Mouse (Mus musculus): ENCODE results near the gene Gns.

- TF ChIP-seq POLR2A (IDR thresholded peaks at IDR 0.05; ENCODE audit: extremely low read depth, insufficient read depth, low read length) (no peak), CTCF (IDR thresholded peaks at IDR 0.05; ENCODE audit: low read depth, low read length) (no peak)
These were observed 78.9 kb downstream of the Gns start for GRCm38 (mm10) chr10:121443791-121444190.

Measured in liver, adult 2 months (tissue).